Mouse (Mus musculus): ENCODE measurements around the gene Tmem169. TPM values are rescaled to one million over a fixed set of nuclear protein-coding genes. Genes with fewer than 3 reads are reported as not detected.
"Not testable (repeated sequence)": the region's sequence is repeated elsewhere in the genome, so short reads cannot be mapped to it uniquely, and the experiment has no call there.

Gene Tmem169
- polyA plus RNA-seq (2012; rRNA removed) = 0.46 and 0.89 TPM in 2 replicates

GRCm38 (mm10) chr1:72283992-72284485 is at the start of gene Tmem169, which contains the start of gene Pecr:
Gene Tmem169 (plus strand): TSS chr1:72284369.
Gene Pecr (minus strand): TSS chr1:72284314.
- WGBS = 1% methylated on average over 30 of the region's 30 CpGs
- Histone ChIP-seq H3K27me3 (ENCODE audit: control insufficient read depth, insufficient read depth, low read length) (no peaks in the 10 kb centered on the region), H3K4me3 (ENCODE audit: control insufficient read depth, insufficient read depth, low read length) (peak within 1 kb of the TSS; percentile 61), H3K27ac (ENCODE audit: control insufficient read depth, insufficient read depth, low read length) (no peak within 1 kb of the TSS), H3K4me1 (replicated peaks; ENCODE audit: control insufficient read depth, insufficient read depth, low read length) (peaks cover 3% of the 10 kb centered on the region), H3K36me3 (ENCODE audit: control insufficient read depth, insufficient read depth, low read length) (no peaks in the 10 kb centered on the region)
- no peak for TF ChIP-seq CTCF (IDR thresholded peaks at IDR 0.05; ENCODE audit: borderline replicate concordance, control insufficient read depth, extremely low read depth, insufficient read depth, low read length, poor library complexity)
- no peak for TF ChIP-seq POLR2A (IDR thresholded peaks at IDR 0.05; ENCODE audit: control insufficient read depth, extremely low read depth, insufficient read depth, low read length, poor library complexity)
- DNase-seq = peak; percentile 83

DNA sequence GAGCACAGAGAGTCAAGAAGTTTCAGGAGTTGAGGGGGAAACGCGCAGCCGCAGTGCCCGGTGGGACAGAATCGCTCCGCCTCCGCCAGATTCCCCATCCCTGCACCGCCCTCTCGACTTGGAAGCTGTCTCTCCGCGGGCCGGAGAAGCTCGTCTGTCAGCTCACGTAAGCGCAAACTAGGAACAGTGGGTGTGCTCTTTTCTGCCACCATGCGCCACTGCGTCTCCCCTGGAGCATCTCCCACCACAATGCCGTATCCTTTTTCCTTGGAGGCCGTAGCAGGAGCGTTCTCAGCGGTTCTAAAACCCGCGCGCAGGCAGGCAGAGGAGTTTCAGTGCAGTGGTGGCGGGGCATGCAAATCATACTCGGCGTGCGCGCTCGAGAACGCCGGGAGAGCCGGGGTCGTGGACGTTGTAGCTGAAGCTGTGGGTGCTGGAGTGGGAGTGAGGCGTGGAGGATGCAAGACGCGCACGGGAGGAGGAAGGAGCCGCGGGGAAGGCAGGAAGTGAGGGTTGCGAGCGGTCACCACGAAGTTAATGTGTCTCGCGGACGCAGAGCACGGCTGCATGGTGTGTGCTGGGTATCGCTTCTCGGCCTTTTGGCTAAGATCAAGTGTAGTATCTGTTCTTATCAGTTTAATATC is 47.7 kb upstream of the Tmem169 start:
- H3K4me3 ChIP-seq (ENCODE audit: control insufficient read depth, insufficient read depth, low read length) = peak overlapping the region; percentile 52
- H3K27ac ChIP-seq (ENCODE audit: control insufficient read depth, insufficient read depth, low read length); H3K27me3 ChIP-seq (ENCODE audit: control insufficient read depth, insufficient read depth, low read length); H3K36me3 ChIP-seq (ENCODE audit: control insufficient read depth, insufficient read depth, low read length); H3K4me1 ChIP-seq (replicated peaks; ENCODE audit: control insufficient read depth, insufficient read depth, low read length): not testable (repeated sequence)
- WGBS = under 1% methylated on average over 38 of the region's 50 CpGs
- peak; percentile 54 for DNase-seq

DNA sequence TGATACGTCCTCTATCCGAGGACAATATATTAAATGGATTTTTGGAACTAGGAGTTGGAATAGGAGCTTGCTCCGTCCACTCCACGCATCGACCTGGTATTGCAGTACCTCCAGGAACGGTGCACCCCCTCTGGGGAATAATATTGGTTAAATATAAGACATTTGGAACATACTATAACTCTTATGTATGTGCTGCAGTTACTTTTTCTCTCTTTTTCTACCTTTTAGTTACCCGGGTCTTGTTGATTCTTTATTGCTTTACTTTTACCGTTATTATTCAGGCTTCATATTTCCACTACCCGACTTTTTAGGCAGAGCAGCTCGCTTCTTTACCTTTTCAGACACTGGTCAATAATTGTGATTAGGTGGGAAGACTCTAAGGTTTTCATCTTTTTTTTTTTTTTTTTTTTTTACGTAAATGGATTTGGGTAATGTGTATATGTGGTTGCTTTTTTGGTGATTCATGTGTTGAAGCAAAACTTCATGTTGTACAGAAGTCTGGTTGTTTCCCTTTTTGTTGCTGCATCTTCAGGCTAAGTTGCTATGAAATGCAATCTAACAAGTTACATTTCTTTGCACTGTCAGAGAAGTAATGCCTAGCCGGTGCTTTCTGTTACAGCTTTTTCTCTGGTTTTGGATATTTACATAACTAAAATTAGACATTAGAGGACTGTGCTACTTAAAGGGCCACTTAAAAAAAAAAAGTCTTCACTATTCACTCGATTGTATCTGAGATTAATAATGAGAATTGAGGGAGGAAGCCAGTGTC is 47.0 kb upstream of the Tmem169 start:
- no peak overlapping the region for H3K27ac ChIP-seq (ENCODE audit: control insufficient read depth, insufficient read depth, low read length)
- WGBS = 3% methylated on average over 13 of the region's 13 CpGs

DNA sequence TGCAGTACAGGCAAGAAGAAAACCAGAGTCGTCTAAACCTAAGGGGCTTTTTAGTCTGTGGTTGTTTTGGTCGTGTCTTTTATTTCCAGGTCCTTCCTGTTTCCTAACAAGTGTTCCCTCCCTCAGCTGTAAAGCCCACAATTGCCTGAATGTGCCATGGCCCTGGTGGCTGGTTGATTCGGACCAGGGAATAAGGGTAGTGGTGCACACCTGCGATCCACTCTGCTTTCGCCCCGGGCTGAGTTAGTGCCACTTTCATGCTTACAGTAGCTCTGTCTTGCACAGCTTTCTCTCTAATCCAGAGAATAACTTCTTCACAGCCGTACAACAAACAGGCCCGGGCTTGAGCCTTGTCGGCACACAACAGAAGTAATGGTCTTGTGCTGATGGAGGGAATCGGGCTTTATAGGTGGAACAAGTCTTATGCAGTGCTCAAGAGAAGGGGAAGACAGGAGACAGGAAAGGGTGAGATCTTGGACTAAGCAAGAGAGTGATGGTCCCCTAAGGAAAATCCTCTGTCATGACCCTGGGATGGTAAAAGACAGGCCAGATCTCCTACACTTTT is 46.1 kb upstream of the Tmem169 start:
- H3K27ac ChIP-seq (ENCODE audit: control insufficient read depth, insufficient read depth, low read length) = no peak overlapping the region
- H3K36me3 ChIP-seq (ENCODE audit: control insufficient read depth, insufficient read depth, low read length) = no peaks in the 10 kb centered on the region
- DNase-seq = no peak
- H3K4me1 ChIP-seq (replicated peaks; ENCODE audit: control insufficient read depth, insufficient read depth, low read length) = 0 out of 2 replicates have a peak, but pooled peaks cover 5% of the 10 kb centered on the region
- no peaks in the 10 kb centered on the region; the same call in 1 of the 2 replicates for H3K27me3 ChIP-seq (ENCODE audit: control insufficient read depth, insufficient read depth, low read length)
- 65% methylated on average over 10 of the region's 10 CpGs for WGBS
- TF ChIP-seq POLR2A (IDR thresholded peaks at IDR 0.05; ENCODE audit: control insufficient read depth, extremely low read depth, insufficient read depth, low read length, poor library complexity) (no peak), CTCF (IDR thresholded peaks at IDR 0.05; ENCODE audit: borderline replicate concordance, control insufficient read depth, extremely low read depth, insufficient read depth, low read length, poor library complexity) (no peak)
- H3K4me3 ChIP-seq (ENCODE audit: control insufficient read depth, insufficient read depth, low read length) = no peak overlapping the region

More for the DNA sequence above, 47.0 kb upstream of the Tmem169 start:
- Histone ChIP-seq H3K4me1 (replicated peaks; ENCODE audit: control insufficient read depth, insufficient read depth, low read length) (0 out of 2 replicates have a peak, but pooled peaks cover 5% of the 10 kb centered on the region), H3K36me3 (ENCODE audit: control insufficient read depth, insufficient read depth, low read length) (no peaks in the 10 kb centered on the region), H3K4me3 (ENCODE audit: control insufficient read depth, insufficient read depth, low read length) (no peak overlapping the region), H3K27me3 (ENCODE audit: control insufficient read depth, insufficient read depth, low read length) (no peaks in the 10 kb centered on the region; the same call in 1 of the 2 replicates)
- no peak for TF ChIP-seq POLR2A (IDR thresholded peaks at IDR 0.05; ENCODE audit: control insufficient read depth, extremely low read depth, insufficient read depth, low read length, poor library complexity)
- no peak for TF ChIP-seq CTCF (IDR thresholded peaks at IDR 0.05; ENCODE audit: borderline replicate concordance, control insufficient read depth, extremely low read depth, insufficient read depth, low read length, poor library complexity)
- DNase-seq = peak; percentile 17

DNA sequence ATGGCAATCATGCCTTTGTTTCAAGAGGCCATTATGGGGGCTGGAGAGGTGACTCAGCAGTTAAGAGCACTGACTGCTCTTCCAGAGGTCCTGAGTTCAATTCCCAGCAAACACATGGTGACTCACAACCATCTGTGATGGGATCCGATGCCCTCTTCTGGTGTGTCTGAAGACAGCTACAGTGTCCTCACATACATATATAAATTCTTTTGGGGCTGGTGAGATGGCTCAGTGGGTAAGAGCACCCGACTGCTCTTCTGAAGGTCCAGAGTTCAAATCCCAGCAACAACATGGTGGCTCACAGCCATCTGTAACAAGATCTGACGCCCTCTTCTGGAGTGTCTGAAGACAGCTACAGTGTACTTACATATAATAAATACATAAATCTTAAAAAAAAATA is 45.1 kb upstream of the Tmem169 start:
- not testable (repeated sequence) for H3K27ac ChIP-seq (ENCODE audit: control insufficient read depth, insufficient read depth, low read length); H3K4me1 ChIP-seq (replicated peaks; ENCODE audit: control insufficient read depth, insufficient read depth, low read length); DNase-seq; H3K4me3 ChIP-seq (ENCODE audit: control insufficient read depth, insufficient read depth, low read length); H3K36me3 ChIP-seq (ENCODE audit: control insufficient read depth, insufficient read depth, low read length); H3K27me3 ChIP-seq (ENCODE audit: control insufficient read depth, insufficient read depth, low read length)
- WGBS = 97% methylated on average over 3 of the region's 3 CpGs

DNA sequence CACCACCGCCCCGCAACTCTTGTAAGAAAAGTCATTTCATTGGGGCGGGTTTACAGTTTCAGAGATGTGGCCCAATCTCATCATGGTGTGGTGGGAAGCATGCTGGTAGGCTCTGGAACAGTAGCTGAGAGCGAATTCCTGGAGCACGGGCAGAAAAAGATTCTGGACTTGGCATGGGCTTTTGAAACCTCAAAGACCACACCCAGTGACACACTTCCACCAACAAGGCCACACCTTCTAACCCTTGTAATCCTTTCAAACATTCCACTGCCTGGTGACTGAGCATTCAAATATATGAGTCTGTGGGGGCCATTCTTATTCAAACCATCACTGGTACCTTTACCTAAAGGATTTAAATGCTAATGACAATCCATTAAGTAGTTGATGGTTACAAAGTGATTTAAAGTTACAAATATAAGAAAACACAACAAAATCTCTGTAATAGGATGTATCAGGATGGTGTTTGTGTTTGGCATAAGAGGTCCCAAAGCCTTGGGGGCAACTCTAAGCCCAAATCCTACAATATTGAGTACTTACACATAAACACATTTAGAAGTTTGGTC is 41.5 kb upstream of the Tmem169 start:
- 95% methylated on average over 5 of the region's 5 CpGs for WGBS

More for the DNA sequence above, 41.5 kb upstream of the Tmem169 start:
- no peaks in the 10 kb centered on the region for H3K27me3 ChIP-seq (ENCODE audit: control insufficient read depth, insufficient read depth, low read length)
- no peak overlapping the region for H3K27ac ChIP-seq (ENCODE audit: control insufficient read depth, insufficient read depth, low read length)
- no peak for DNase-seq
- no peaks in the 10 kb centered on the region for H3K36me3 ChIP-seq (ENCODE audit: control insufficient read depth, insufficient read depth, low read length)
- TF ChIP-seq CTCF (IDR thresholded peaks at IDR 0.05; ENCODE audit: borderline replicate concordance, control insufficient read depth, extremely low read depth, insufficient read depth, low read length, poor library complexity) = no peak
- TF ChIP-seq POLR2A (IDR thresholded peaks at IDR 0.05; ENCODE audit: control insufficient read depth, extremely low read depth, insufficient read depth, low read length, poor library complexity) = no peak
- peaks cover 2% of the 10 kb centered on the region; the same call in 1 of the 2 replicates for H3K4me1 ChIP-seq (replicated peaks; ENCODE audit: control insufficient read depth, insufficient read depth, low read length)
- no peak overlapping the region for H3K4me3 ChIP-seq (ENCODE audit: control insufficient read depth, insufficient read depth, low read length)
